Mouse (Mus musculus) ES-Bruce4 (cell line): ENCODE results near the gene Lrg1.

Experiments used
- CTCF ChIP-seq: IDR thresholded peaks from one replicate; pipeline ENCODE4 v1.8.1; 2011; ENCODE audit warnings: low read depth, low read length
- EP300 ChIP-seq: IDR thresholded peaks from 2 replicates; pipeline ENCODE4 v1.6.1; 2011; ENCODE audit warnings: low read depth, low read length; ENCODE audit not compliant: insufficient read depth
- POLR2A ChIP-seq: IDR thresholded peaks from one replicate; pipeline ENCODE4 v1.8.1; 2011; ENCODE audit warnings: low read length; ENCODE audit not compliant: insufficient read depth

DNA sequence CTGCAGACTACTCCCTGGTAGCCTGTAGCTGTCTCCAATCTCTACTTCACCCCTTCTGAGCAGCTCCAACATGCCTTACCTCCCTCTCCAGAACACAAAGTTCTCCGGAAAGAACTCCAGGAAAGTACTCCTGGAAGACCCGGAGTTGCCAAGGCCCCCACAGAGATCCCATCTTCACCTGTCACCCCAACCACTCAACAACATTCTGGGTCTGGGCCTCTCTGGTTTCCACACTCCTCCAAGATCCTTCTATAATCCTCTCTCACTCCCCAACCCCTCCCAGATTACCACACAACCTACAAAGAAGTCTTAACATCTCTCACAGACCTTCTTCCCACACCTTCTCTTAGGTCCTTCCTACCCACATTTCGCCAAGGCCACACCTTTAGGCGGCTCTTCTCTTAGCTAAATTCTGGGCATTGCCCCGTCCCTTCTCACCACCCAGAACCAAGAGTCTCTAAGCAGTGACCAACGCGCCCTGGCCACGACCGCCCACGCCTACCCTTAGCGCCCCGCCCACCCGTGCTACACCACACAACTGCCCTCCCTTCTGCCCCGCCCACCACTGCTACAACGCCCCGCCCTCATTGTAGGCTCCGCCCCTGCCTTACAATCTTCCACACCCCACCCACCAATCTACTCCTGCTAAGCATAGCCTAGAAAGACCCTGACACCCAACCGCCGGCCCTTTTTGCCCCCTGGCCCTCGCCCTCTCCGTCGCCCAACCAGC is 47.5 kb downstream of the Lrg1 start:
- no peak for TF ChIP-seq POLR2A
- TF ChIP-seq CTCF, result no peak
- TF ChIP-seq EP300, result no peak
